Mouse (Mus musculus) neutrophil, adult 5-6 weeks (primary cell): ENCODE results near the gene Csmd2. TPM values are rescaled to one million over a fixed set of nuclear protein-coding genes. Genes with fewer than 3 reads are reported as not detected.

Experiments used
- ATAC-seq: fragments of 151-379, 151-347 bp; 2 replicates; pipeline ENCODE4 v1.8.0; 2017; ENCODE audit warnings: mild to moderate bottlenecking, moderate TSS enrichment; ENCODE audit not compliant: insufficient number of reproducible peaks, poor library complexity, low FRiP score, severe bottlenecking; ENCODE audit errors: extremely low read depth
- total RNA-seq: library from RNA; stranded (forward); fragments of 200-1000 nt; gene quantifications from 2 replicates; pipeline ENCODE4 v1.2.3, GENCODE M21; 2017

The Csmd2 gene
- total RNA-seq, 1 experiment from 2014 or later: not detected

GRCm38 (mm10) chr4:128275586-128275985, 287.9 kb downstream of the Csmd2 start:
- ATAC-seq: no peak

- no peak for ATAC-seq
Observed at GRCm38 (mm10) chr4:128285009-128285408, 297.4 kb downstream of the Csmd2 start.

GRCm38 (mm10) chr4:128288095-128288494, 300.4 kb downstream of the Csmd2 start:
- ATAC-seq: no peak

- ATAC-seq: no peak
Observed at GRCm38 (mm10) chr4:128304049-128304448, 316.4 kb downstream of the Csmd2 start.

GRCm38 (mm10) chr4:128306011-128306410, 318.4 kb downstream of the Csmd2 start:
- ATAC-seq: no peak

GRCm38 (mm10) chr4:128315328-128315727, 327.7 kb downstream of the Csmd2 start:
- ATAC-seq: no peak

DNA sequence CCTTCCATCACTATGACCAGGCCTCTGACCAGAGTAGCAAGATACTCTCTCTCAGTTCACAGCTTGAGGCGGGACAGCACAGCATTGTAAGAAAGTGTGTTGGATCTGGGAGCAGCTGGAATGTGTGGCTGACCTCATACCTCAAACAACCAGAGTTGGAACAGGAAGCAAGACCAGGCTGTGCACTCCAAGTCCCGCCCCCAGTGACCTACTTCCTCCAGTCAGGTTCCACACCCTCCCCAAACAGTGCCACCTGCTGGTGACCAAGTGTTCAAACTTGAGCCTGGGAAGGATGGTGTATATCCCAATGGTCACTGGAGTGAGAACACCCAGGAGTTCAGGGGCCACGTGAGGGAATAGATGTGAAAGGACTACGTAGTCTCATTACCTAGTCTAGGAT, 330.3 kb downstream of the Csmd2 start:
- ATAC-seq: no peak

- ATAC-seq: no peak
Observed at GRCm38 (mm10) chr4:128325511-128325910, 337.9 kb downstream of the Csmd2 start.

- ATAC-seq: no peak
Observed at GRCm38 (mm10) chr4:128326755-128327154, 339.1 kb downstream of the Csmd2 start.

- ATAC-seq: no peak
Observed at GRCm38 (mm10) chr4:128327421-128327820, 339.8 kb downstream of the Csmd2 start.

DNA sequence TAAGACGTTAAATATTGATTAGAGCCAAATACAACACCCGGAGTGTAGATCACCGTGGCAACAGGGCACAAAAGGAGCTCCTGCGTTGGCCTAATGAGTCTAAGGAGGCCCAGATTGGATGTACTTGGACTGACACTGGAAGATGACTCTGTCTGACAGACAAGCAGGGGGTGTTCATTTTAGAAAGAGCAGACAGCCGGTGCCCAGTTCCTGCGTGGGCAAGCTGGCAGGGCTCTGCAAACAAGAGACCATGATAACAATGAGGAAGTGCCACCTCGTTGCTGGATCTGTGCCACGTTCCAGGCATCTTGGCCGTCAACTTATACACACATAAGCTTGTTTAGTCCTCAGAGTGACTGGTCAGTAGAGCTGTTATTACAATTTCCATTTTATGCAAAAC, 342.9 kb downstream of the Csmd2 start:
- ATAC-seq: no peak

DNA sequence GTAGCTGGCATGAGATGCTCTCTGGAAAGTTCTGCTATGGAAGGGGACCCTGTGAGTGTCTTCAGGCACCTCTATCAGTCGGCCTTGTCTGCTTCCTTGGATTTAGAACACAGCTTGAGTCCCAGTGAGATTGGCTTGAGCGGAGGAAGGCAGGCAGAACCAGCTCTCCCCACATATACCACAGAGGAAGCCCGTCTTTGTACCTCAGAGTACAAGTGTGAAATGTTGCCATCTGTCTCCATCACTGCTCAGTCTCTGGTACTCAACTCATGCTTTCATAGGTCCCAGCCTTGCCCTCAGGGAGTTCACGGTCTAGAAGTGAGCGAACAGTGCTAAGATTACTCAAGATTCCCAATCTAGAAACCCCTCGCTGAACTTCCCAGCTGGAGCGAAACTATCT, 352.8 kb downstream of the Csmd2 start:
- ATAC-seq: no peak

DNA sequence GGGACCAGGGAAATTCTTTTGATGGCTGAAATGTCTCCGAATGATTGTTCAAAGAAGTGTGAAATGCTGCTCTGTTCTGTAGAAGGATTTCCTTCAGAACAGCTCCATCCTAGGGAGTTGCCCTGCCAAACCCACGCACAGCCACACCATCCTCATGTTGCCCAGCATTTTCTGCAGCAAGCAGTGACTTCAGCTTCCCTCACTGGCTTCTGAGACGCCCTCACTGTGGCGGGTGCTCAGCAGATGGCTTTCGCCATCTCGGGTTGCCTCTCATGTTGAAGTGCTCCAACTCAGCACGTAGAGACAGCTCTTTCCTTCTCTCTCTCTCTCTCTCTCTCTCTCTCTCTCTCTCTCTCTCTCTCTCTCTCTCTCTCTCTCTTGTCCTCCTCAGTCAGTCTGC, 353.7 kb downstream of the Csmd2 start:
- ATAC-seq: no peak

GRCm38 (mm10) chr4:128342208-128342607, 354.6 kb downstream of the Csmd2 start:
- ATAC-seq: no peak

DNA sequence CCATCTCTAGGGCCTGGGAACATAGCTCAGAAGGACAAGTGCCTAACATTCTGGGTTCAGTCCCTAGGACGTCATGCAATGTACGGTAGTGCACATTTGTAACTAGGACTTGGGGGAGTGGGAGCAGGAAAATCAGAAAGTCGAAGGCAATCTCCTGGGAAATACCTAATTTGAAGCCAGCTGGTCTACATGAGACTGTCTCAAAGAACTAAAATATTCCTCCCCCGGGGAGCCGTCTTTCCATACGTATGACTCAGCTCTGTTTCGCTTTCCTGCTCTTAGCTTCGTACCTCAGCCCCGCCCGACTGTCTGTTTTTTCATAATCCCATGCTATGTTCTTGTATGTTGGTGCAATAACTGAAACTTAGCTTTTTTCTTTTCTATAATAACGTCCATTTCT, 371.1 kb downstream of the Csmd2 start:
- no peak for ATAC-seq

- ATAC-seq: no peak
Observed at GRCm38 (mm10) chr4:128365851-128366250, 378.2 kb downstream of the Csmd2 start.

- ATAC-seq: no peak
Observed at GRCm38 (mm10) chr4:128368088-128368487, 380.4 kb downstream of the Csmd2 start.

DNA sequence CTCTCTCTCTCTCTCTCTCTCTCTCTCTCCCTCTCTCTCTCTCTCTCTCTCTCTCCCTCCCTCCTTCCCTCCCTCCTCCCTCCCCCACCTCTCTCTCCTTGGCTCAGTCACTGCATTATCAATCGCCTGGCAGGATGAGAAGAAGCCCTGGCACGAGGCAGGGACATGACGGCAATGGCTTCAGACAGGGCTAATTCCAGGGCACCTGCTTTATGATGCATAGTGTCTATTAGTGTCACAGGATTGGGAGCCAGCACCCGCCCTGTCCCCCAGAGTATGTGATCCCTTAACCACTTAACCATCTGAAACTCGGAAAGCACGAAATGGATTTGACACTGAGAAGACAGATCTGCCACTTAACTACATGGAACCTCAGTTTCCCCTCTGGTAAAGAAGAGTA, 384.1 kb downstream of the Csmd2 start:
- no peak for ATAC-seq

DNA sequence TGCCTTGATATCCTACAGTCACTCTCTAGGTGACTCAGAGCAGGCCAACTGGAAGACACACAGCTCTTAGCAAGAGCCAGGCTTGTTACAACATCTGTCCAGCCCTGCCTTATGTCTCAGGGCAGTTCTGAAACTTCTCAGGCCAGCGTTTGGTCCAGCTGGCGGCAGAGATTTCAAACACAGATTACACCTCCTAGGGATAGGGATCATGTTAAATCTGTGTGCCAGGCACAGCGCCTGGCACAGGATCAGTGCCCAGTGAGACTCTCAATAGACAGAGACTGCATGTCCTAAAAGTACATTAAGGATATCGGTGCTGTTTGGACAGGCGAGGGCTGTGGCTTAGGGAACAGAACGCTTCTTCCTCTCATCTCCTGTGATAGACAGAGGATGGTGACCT, 385.5 kb downstream of the Csmd2 start:
- no peak for ATAC-seq

- no peak for ATAC-seq
Observed at GRCm38 (mm10) chr4:128374051-128374450, 386.4 kb downstream of the Csmd2 start.

- ATAC-seq: no peak
Observed at GRCm38 (mm10) chr4:128378946-128379345, 391.3 kb downstream of the Csmd2 start.

- ATAC-seq: no peak
Observed at GRCm38 (mm10) chr4:128381331-128381730, 393.7 kb downstream of the Csmd2 start.
